Mouse (Mus musculus): Measurements from ENCODE around the gene Ifitm5. TPM values are rescaled to one million over a fixed set of nuclear protein-coding genes. Genes with fewer than 3 reads are reported as not detected.

Gene Ifitm5
- polyA plus RNA-seq, 1 experiment from 2014 or later: 1.7 TPM

GRCm38 (mm10) chr7:140959181-140959901, 9.2 kb upstream of the Ifitm5 start:
- Histone ChIP-seq H3K27ac (no peak overlapping the region), H3K4me3 (no peak overlapping the region), H3K27me3 (0 out of 2 replicates have a peak, but pooled peaks cover 11% of the 10 kb centered on the region), H3K4me2 (no peak overlapping the region), H3K9ac (no peak overlapping the region), H3K9me3 (no peaks in the 10 kb centered on the region), H3K4me1 (replicated peaks) (peaks cover 17% of the 10 kb centered on the region), H3K36me3 (no peaks in the 10 kb centered on the region)
- 5% methylated on average over 9 of the region's 9 CpGs for whole genome bisulfite sequencing
- no peak for ATAC-seq (ENCODE audit: low FRiP score)

GRCm38 (mm10) chr7:140956556-140956869, 6.4 kb upstream of the Ifitm5 start:
- no peak for ATAC-seq (ENCODE audit: low FRiP score)
- no peak overlapping the region for H3K4me2 ChIP-seq

GRCm38 (mm10) chr7:140955758-140956555, 5.9 kb upstream of the Ifitm5 start, which contains the start of the genes Gm45717 and Ifitm2:
Gene Gm45717 (minus strand): TSS chr7:140955937.
Gene Ifitm2 (minus strand): TSS chr7:140955987.
- Histone ChIP-seq H3K9ac (peak within 1 kb of the TSS; percentile 66), H3K4me2 (peak within 1 kb of the TSS; percentile 59), H3K4me1 (replicated peaks) (peaks cover 25% of the 10 kb centered on the region), H3K27ac (0 out of 2 replicates have a peak within 1 kb of the TSS, but pooled peaks have one; percentile 8), H3K36me3 (no peaks in the 10 kb centered on the region), H3K4me3 (peak within 1 kb of the TSS; percentile 32), H3K27me3 (0 out of 2 replicates have a peak, but pooled peaks cover 11% of the 10 kb centered on the region), H3K9me3 (no peaks in the 10 kb centered on the region)
- 26% methylated on average over 11 of the region's 11 CpGs for WGBS
- 0 out of 2 replicates have a peak, but pooled peaks have one; percentile 32 for ATAC-seq (ENCODE audit: low FRiP score)

More at GRCm38 (mm10) chr7:140956556-140956869, 6.4 kb upstream of the Ifitm5 start:
- Histone ChIP-seq H3K27ac (0 out of 2 replicates have a peak overlapping the region, but pooled peaks have one; percentile 8), H3K4me1 (replicated peaks) (peaks cover 21% of the 10 kb centered on the region), H3K4me3 (no peak overlapping the region), H3K9ac (no peak overlapping the region), H3K27me3 (0 out of 2 replicates have a peak, but pooled peaks cover 11% of the 10 kb centered on the region), H3K36me3 (no peaks in the 10 kb centered on the region), H3K9me3 (no peaks in the 10 kb centered on the region)
- 64% methylated on average over 6 of the region's 6 CpGs for WGBS

GRCm38 (mm10) chr7:140955342-140955741, 5.3 kb upstream of the Ifitm5 start:
- Histone ChIP-seq H3K4me1 (replicated peaks) (peaks cover 31% of the 10 kb centered on the region), H3K4me2 (peak overlapping the region; percentile 59), H3K36me3 (no peaks in the 10 kb centered on the region), H3K9ac (peak overlapping the region; percentile 66), H3K4me3 (peak overlapping the region; percentile 32), H3K27me3 (0 out of 2 replicates have a peak, but pooled peaks cover 11% of the 10 kb centered on the region), H3K27ac (no peak overlapping the region), H3K9me3 (no peaks in the 10 kb centered on the region)
- 27% methylated on average over 17 of the region's 17 CpGs for WGBS
- peak; percentile 61 for ATAC-seq (ENCODE audit: low FRiP score)

GRCm38 (mm10) chr7:140954733-140955071, 4.6 kb upstream of the Ifitm5 start:
- H3K36me3 ChIP-seq: no peaks in the 10 kb centered on the region
- peak overlapping the region; percentile 59 for H3K4me2 ChIP-seq
- no peaks in the 10 kb centered on the region for H3K9me3 ChIP-seq
- peak overlapping the region; percentile 66 for H3K9ac ChIP-seq
- no peak for ATAC-seq (ENCODE audit: low FRiP score)
- no peak overlapping the region for H3K27ac ChIP-seq
- H3K4me3 ChIP-seq: peak overlapping the region; percentile 32
- 0 out of 2 replicates have a peak, but pooled peaks cover 11% of the 10 kb centered on the region for H3K27me3 ChIP-seq
- H3K4me1 ChIP-seq (replicated peaks): peaks cover 36% of the 10 kb centered on the region
- 12% methylated on average over 9 of the region's 9 CpGs for WGBS

- Histone ChIP-seq H3K9ac (no peak overlapping the region), H3K4me3 (peak overlapping the region; percentile 32), H3K36me3 (no peaks in the 10 kb centered on the region), H3K27me3 (0 out of 2 replicates have a peak, but pooled peaks cover 11% of the 10 kb centered on the region), H3K4me1 (replicated peaks) (peaks cover 31% of the 10 kb centered on the region), H3K27ac (no peak overlapping the region), H3K4me2 (peak overlapping the region; percentile 59), H3K9me3 (no peaks in the 10 kb centered on the region)
- no peak for ATAC-seq (ENCODE audit: low FRiP score)
- 68% methylated on average over 15 of the region's 15 CpGs for WGBS
Measured at GRCm38 (mm10) chr7:140953800-140954732, 4.0 kb upstream of the Ifitm5 start.

GRCm38 (mm10) chr7:140953133-140953532, 3.0 kb upstream of the Ifitm5 start:
- Histone ChIP-seq H3K4me3 (no peak overlapping the region), H3K27ac (no peak overlapping the region), H3K4me2 (no peak overlapping the region), H3K36me3 (no peaks in the 10 kb centered on the region), H3K9ac (no peak overlapping the region), H3K27me3 (0 out of 2 replicates have a peak, but pooled peaks cover 8% of the 10 kb centered on the region), H3K9me3 (no peaks in the 10 kb centered on the region), H3K4me1 (replicated peaks) (peaks cover 30% of the 10 kb centered on the region)
- no peak for ATAC-seq (ENCODE audit: low FRiP score)
- WGBS: 86% methylated on average over 11 of the region's 11 CpGs

GRCm38 (mm10) chr7:140952441-140952840, 2.4 kb upstream of the Ifitm5 start:
- no peak for ATAC-seq (ENCODE audit: low FRiP score)
- Histone ChIP-seq H3K36me3 (no peaks in the 10 kb centered on the region), H3K9me3 (no peaks in the 10 kb centered on the region), H3K4me2 (no peak overlapping the region), H3K9ac (no peak overlapping the region), H3K27me3 (0 out of 2 replicates have a peak, but pooled peaks cover 5% of the 10 kb centered on the region), H3K27ac (no peak overlapping the region), H3K4me3 (no peak overlapping the region), H3K4me1 (replicated peaks) (peaks cover 30% of the 10 kb centered on the region)
- 84% methylated on average over 7 of the region's 7 CpGs for WGBS

- Histone ChIP-seq H3K9ac (no peak overlapping the region), H3K36me3 (no peaks in the 10 kb centered on the region), H3K9me3 (no peaks in the 10 kb centered on the region), H3K4me3 (no peak overlapping the region), H3K27ac (no peak overlapping the region), H3K4me1 (replicated peaks) (peaks cover 30% of the 10 kb centered on the region), H3K27me3 (0 out of 2 replicates have a peak, but pooled peaks cover 5% of the 10 kb centered on the region), H3K4me2 (no peak overlapping the region)
- ATAC-seq (ENCODE audit: low FRiP score): no peak
- 77% methylated on average over 6 of the region's 6 CpGs for WGBS
Measured at GRCm38 (mm10) chr7:140951765-140952164, 1.7 kb upstream of the Ifitm5 start.

GRCm38 (mm10) chr7:140951051-140951450, 960 bp upstream of the Ifitm5 start:
- no peak overlapping the region for H3K4me2 ChIP-seq
- H3K9me3 ChIP-seq: no peaks in the 10 kb centered on the region
- 49% methylated on average over 8 of the region's 8 CpGs for WGBS
- H3K36me3 ChIP-seq: no peaks in the 10 kb centered on the region
- no peak for ATAC-seq (ENCODE audit: low FRiP score)
- H3K4me1 ChIP-seq (replicated peaks): peaks cover 30% of the 10 kb centered on the region
- 0 out of 2 replicates have a peak, but pooled peaks cover 2% of the 10 kb centered on the region for H3K27me3 ChIP-seq
- H3K9ac ChIP-seq: no peak overlapping the region
- H3K27ac ChIP-seq: no peak overlapping the region
- H3K4me3 ChIP-seq: no peak overlapping the region

- Histone ChIP-seq H3K4me3 (no peak overlapping the region), H3K4me2 (no peak overlapping the region), H3K27me3 (no peaks in the 10 kb centered on the region), H3K9me3 (no peaks in the 10 kb centered on the region), H3K36me3 (no peaks in the 10 kb centered on the region), H3K27ac (no peak overlapping the region), H3K4me1 (replicated peaks) (peaks cover 18% of the 10 kb centered on the region), H3K9ac (no peak overlapping the region)
- ATAC-seq (ENCODE audit: low FRiP score): no peak
- 88% methylated on average over 6 of the region's 6 CpGs for WGBS
Measured at GRCm38 (mm10) chr7:140949255-140949654, 836 bp downstream of the Ifitm5 start.

Measured in hindbrain, embryonic 13.5 days (tissue).